Mouse (Mus musculus): ENCODE measurements around the gene Tfip11.

Tfip11 gene

GRCm38 (mm10) chr5:112360077-112360476, 33.9 kb downstream of the Tfip11 start:
- DNase-seq (ENCODE audit: low spot score in 2 of 2): no peak

GRCm38 (mm10) chr5:112364184-112364797, 38.1 kb downstream of the Tfip11 start:
- DNase-seq (ENCODE audit: low spot score in 2 of 2): no peak

- DNase-seq (ENCODE audit: low spot score in 2 of 2): no peak
Measured at GRCm38 (mm10) chr5:112366879-112367278, 40.7 kb downstream of the Tfip11 start.

- DNase-seq (ENCODE audit: low spot score in 2 of 2): no peak
Measured at GRCm38 (mm10) chr5:112367338-112367737, 41.2 kb downstream of the Tfip11 start.

- DNase-seq (ENCODE audit: low spot score in 2 of 2): no peak
Measured at GRCm38 (mm10) chr5:112367929-112368328, 41.8 kb downstream of the Tfip11 start.

- DNase-seq (ENCODE audit: low spot score in 2 of 2): no peak
Measured at GRCm38 (mm10) chr5:112368666-112369065, 42.5 kb downstream of the Tfip11 start.

- no peak for DNase-seq (ENCODE audit: low spot score in 2 of 2)
Measured at GRCm38 (mm10) chr5:112369326-112369725, 43.2 kb downstream of the Tfip11 start.

GRCm38 (mm10) chr5:112370236-112370813, 44.2 kb downstream of the Tfip11 start:
- DNase-seq (ENCODE audit: low spot score in 2 of 2): no peak

GRCm38 (mm10) chr5:112371933-112372332, 45.8 kb downstream of the Tfip11 start:
- DNase-seq (ENCODE audit: low spot score in 2 of 2): no peak

GRCm38 (mm10) chr5:112376111-112376510, 50.0 kb downstream of the Tfip11 start:
- no peak for DNase-seq (ENCODE audit: low spot score in 2 of 2)

GRCm38 (mm10) chr5:112377380-112377779, 51.2 kb downstream of the Tfip11 start:
- DNase-seq (ENCODE audit: low spot score in 2 of 2): no peak

- DNase-seq (ENCODE audit: low spot score in 2 of 2): peak in 1 of 2 experiments; percentile 33
Measured at GRCm38 (mm10) chr5:112378716-112379115, 52.6 kb downstream of the Tfip11 start.

GRCm38 (mm10) chr5:112381154-112381553, 55.0 kb downstream of the Tfip11 start:
- no peak for DNase-seq (ENCODE audit: low spot score in 2 of 2)

GRCm38 (mm10) chr5:112382042-112382441, 55.9 kb downstream of the Tfip11 start:
- no peak for DNase-seq (ENCODE audit: low spot score in 2 of 2)

- DNase-seq (ENCODE audit: low spot score in 2 of 2): peak in 1 of 2 experiments; percentile 70
Measured at GRCm38 (mm10) chr5:112382641-112383330, 56.6 kb downstream of the Tfip11 start.

GRCm38 (mm10) chr5:112384805-112385472, 58.8 kb downstream of the Tfip11 start:
- DNase-seq (ENCODE audit: low spot score in 2 of 2): no peak

- DNase-seq (ENCODE audit: low spot score in 2 of 2): no peak
Measured at GRCm38 (mm10) chr5:112385973-112386372, 59.8 kb downstream of the Tfip11 start.

Measured in urinary bladder, postnatal 36 days (tissue).